Mouse (Mus musculus) spleen, adult 12 weeks (tissue): ENCODE measurements around the gene A630095N17Rik.

Experiments used
- DNase-seq: peaks from one replicate; pipeline ENCODE4 v3.0.0; 2022; ENCODE audit warnings: low spot score

Gene A630095N17Rik

DNA sequence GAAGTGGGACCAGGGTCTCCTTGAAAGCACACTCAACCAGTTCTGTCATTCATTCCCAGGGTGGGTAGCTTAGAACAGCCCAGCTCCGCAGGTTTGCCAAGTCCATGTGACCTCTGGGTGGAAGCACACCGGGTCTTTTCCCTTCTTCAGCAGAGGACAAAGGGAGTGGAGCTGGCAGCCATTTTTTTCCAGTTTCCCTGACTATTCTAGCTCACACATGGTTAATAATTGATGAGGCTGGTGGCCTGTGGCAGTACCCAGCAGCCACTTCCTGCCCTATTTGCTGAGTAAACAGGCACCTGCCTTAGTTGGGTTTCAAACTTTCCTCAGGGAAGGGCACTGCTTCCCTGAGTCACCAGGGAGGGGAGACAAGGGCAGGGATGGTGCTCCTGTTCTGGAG lies 17.5 kb downstream of the A630095N17Rik start:
- no peak for DNase-seq

DNA sequence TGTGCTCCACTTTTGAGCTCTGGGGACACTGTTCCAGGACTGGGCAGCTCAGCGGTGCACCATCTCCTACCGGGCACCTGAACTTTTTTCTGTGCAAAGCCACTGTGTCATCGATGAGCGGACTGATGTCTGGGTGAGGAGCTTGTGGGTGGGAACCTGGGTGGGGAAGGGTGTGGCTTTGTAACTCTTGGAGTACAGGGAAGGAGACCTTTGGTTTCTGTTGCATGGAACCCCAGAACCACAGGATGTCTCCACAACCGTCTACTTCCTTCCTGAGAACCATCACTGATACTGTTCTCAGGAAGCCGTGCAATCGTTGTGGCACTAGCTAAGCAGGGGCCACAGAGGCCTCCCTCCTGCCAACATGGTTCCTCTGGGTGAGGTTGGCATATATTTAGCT lies 18.8 kb downstream of the A630095N17Rik start:
- DNase-seq = no peak

DNA sequence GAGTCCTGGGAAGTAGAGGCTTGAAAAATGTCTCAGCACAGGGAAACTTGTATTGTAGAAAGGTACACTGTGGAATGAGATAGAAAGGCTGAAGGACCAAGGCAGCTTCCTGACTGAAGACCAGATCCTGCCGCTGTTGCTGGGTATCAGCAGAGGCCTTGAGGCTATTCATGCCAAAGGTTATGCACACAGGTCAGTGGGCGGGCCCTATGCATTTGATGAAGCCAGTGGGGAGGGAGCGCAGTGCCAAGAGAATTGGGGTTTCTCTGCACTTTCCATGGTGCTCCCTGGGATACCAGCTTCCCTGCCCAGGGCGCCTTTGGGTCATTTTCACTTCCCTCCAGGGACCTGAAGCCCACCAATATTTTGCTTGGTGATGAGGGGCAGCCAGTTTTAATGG lies 19.4 kb downstream of the A630095N17Rik start:
- DNase-seq = no peak

DNA sequence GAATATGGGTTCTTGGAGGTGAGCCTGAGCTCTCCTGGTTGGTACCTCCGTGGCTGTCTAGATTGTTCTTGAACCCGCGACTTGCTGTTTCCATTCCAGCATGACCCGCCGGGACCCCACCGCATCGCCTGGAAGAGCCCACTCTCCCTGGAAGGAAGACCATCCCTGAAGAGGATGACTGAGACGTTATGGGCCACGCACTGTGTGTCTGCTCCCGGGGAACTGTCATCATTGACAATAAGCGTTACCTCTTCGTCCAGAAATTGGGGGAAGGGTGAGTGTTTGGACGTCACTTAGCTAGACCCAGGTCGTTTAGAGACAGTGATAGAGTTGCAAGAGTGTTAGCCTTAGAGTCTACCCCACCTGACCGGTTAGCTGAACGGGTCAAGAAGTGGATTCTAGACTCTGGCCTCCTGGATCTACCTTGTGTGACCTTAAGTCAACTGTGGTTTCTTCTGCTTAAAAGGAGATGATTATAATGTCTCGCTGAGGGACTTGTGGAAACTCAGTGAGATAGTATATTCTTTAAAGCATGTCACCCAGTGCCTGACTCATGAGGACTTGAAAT lies 20.7 kb downstream of the A630095N17Rik start:
- DNase-seq = no peak

DNA sequence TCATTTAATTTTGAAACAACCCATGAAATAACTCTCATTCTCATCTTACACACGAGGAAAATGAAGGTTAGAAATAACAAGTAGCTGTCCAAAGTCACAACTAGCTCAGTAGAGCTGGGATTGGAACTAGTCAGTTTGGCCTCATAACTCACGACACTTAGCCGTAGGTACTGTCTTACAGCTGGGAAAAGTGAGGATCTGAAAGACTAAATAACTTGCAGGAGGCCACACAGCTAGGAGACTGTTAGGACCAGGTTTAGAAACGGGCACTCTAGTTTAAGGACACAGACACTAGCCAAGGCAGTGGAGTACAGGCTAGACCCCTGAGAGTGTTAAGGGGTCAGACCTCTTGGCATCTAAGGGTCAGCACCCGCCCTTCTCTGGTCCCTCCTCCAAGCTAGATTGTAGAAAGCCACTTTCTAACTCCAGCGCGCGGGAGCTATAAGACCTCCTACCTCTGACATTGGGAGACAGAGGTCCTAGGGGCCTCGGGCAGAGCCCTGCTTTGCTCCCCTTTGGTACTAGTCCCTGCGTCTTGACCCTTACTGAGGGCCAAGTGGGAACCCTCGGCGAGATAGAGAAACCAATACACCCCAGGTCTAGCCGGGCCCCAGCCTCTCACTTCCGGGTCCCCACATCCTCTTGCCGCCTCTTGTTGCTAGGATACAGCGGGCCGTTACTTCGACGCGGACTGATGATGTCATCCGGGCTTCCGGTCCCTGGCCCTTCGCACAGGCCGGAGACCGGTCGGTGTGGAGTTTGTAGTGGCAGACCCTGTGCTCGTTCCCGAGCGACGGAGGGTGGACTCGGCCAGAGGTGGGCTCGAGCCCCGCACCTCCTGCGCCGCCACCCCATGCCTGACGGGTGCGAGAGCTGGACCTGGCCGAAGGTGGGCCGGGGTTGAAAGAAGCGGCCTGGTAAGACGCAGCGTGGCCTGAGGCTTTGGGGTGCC lies 21.5 kb downstream of the A630095N17Rik start, which contains the start of the genes Glb1l and Stk16:
Gene Glb1l (minus strand): TSS at position 678 of the 952 bp plus-strand sequence.
Gene Stk16 (plus strand): TSS at position 703 of the 952 bp plus-strand sequence.
- DNase-seq = peak; percentile 94

GRCm38 (mm10) chr1:75208967-75209678 lies 22.8 kb downstream of the A630095N17Rik start:
- DNase-seq = no peak

GRCm38 (mm10) chr1:75201236-75201635 lies 30.7 kb downstream of the A630095N17Rik start:
- DNase-seq = no peak

GRCm38 (mm10) chr1:75192452-75192851 lies 39.5 kb downstream of the A630095N17Rik start:
- peak; percentile 34 for DNase-seq

GRCm38 (mm10) chr1:75191622-75192402 lies 40.1 kb downstream of the A630095N17Rik start, which contains the start of the genes Ankzf1 and Atg9a:
Gene Ankzf1 (plus strand): TSS chr1:75192151.
Gene Atg9a (minus strand): TSS chr1:75192196.
- DNase-seq = peak; percentile 93

GRCm38 (mm10) chr1:75191258-75191621 lies 40.7 kb downstream of the A630095N17Rik start:
- DNase-seq = no peak

DNA sequence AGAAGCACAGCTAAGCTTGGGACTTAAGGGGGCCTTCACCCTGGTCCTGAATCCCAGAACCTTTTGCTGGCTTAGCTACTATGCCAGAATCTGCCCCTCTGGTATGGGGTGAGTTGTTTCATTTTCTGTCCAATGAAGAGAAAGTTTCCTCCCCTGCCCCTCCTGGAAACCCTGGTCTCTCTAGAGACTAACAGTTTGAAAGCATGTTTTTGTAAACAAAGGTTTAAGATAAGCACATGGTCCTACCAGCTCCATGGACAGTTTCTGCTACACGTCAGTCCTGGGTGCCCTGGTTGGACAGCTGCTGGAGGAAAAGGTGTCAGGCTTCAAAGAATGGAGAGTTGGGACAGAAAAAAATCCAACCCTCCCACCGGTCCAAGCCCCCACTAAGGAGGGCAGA lies 41.3 kb downstream of the A630095N17Rik start:
- no peak for DNase-seq

- DNase-seq = no peak
These were observed 43.9 kb downstream of the A630095N17Rik start for GRCm38 (mm10) chr1:75187914-75188483.

GRCm38 (mm10) chr1:75187126-75187525 lies 44.8 kb downstream of the A630095N17Rik start:
- no peak for DNase-seq

- no peak for DNase-seq
These were observed 46.4 kb downstream of the A630095N17Rik start for GRCm38 (mm10) chr1:75185495-75185894.

GRCm38 (mm10) chr1:75182160-75182559 lies 49.7 kb downstream of the A630095N17Rik start:
- DNase-seq = no peak

DNA sequence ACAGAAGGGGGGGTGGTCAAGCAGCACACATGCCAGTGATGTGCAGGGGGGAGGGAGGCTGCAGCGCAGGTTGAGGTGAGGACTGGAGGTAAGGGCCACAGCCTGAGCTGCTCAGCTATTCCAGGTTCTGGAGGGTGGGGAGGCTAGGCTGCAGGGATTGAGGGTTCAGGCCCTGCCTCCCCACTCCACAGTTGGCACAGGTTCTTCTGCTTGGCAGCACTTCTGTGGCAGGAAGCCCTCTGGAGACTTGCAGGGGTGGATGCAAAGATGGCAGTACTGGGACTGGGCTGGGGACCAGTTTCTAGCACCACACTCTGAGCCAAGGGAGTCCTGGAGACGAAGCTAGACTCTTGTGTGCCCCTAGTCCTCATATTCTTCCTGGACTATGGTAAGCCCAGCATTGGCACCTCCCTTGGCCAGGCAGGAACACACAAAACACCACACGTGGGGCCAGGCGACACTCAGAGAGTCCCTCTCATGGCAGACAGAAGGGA lies 50.5 kb downstream of the A630095N17Rik start:
- DNase-seq = no peak

- DNase-seq = no peak
These were observed 51.2 kb downstream of the A630095N17Rik start for GRCm38 (mm10) chr1:75180741-75181140.

DNA sequence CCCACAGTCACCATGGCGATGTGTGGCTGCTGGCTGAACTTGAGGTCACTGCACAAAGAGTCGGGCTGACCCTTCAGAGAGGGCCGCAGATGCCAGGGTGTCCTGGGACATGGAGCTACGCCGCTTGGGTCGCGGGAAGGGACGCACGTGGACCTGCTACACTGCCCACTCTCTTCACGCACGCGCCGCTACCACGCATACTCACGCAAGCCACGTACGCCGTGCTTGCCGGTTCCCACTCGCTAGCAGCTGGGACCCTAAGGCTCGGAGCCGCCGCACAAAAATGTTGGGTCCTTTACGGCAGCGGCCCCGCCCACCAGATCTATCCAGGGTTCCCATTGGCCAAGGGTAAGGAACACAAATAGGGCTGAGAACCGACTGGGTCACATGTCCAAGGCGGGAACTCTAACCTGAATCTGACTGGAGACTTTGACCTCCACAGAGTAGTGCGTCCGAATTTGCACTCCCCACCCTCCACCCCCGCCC lies 51.8 kb downstream of the A630095N17Rik start, which contains the start of gene Abcb6:
Gene Abcb6 (minus strand): TSS at position 288 of the 486 bp plus-strand sequence.
- peak; percentile 82 for DNase-seq

DNA sequence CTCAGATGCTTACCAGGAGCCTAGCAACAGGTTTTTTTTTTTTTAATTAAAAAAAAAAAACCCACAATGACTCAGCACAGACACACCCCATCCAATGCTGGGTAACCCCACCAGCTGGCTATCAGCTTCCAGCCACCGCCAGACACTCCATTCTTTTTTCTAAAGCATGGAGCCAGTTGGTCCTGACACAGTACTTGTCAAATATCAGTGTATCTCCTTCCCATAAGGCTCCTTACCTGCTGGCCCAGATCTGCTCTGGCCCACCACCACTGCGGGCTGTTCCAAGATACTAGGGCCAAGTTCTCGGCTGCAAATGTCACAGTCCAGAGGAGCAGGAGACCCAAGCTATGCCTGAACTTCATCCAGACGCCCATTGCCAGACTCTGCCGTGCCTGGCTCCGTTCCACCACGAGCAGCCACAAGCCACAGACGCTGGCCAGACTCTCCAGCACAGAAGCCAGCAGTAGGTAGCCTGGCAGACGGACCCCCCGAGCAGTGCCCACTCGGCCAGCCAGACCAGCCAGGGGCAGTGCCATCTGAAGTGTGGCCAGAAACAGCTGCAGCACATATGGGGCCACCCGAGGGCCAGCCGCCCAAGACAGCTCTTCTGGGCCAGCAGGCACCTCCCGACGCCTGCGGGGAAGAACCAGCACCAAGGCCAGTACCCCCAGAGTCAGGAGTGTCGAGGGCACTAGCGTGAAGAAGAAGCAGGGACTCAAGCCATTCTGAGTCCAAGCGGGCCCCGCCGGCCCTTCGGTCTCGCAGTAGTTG lies 52.4 kb downstream of the A630095N17Rik start:
- DNase-seq = peak; percentile 65
